Mouse (Mus musculus): Measurements from ENCODE around the gene Srgap2. TPM values are rescaled to one million over a fixed set of nuclear protein-coding genes. Genes with fewer than 3 reads are reported as not detected.
A peak's percentile ranks its signal among the peaks of the same experiment; 100 is the strongest.

The Srgap2 gene
- total RNA-seq, 2 experiments from 2014 or later = 27.1 to 35.8 TPM

DNA sequence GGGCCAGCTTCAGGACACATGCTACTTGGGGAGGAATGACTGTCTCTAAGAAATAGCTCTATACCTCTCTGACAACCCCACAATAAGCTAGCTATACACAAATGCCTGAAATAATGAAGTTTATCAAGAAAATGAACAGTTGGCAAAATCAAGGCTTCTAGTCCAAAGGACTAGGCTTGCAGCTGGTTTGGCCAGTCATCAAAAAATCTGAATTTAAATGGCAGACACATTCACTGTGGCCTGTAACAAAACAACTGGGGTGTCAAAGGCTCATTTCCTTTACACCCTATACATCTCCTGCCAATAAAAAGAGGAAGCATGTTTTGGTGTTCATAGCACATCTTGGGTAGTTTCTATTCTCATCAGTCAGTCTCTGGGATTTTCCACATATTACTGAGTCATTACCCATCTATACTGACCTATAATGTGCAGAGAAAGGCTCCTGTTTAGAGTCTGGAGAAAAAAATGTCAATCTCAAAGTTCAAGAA is 53.5 kb downstream of the Srgap2 start:
- no peak for DNase-seq

DNA sequence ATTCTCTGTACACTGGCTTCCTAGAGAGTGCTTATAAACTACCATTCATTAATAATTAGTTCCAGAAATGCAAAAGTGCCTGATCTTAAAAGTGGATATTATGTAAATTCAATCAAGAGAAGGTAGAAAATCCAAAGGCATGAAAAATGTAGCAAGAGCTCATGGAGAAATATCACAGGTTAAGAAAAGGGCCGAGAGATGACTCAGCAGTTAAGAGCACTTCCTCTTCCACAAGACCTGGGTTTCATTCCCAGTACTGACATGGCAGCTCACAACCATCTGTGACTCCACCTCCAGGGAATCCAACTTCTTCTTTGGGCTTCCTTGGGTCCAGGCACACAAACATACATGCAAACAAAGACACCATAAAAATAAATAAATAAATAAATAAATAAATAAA is 56.6 kb downstream of the Srgap2 start:
- DNase-seq = no peak

DNA sequence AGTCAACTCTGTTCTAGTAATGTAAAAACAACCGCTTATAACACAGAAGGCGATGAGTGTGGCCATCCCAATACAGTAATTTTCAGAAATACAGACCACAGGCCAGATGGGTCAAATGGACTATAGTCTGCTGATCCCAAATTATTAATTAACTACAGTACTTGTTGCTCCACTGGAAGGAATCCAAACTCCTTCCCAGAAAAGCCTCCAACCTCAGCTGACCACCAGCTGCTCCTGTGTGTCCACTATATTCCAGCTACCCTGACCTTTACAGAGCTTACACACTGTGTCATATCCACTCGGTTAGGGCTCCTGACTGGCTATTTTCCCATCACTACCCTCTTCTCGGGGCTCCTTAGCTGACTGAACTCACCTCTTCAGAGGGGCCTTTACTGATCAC is 61.3 kb downstream of the Srgap2 start:
- DNase-seq = no peak

DNA sequence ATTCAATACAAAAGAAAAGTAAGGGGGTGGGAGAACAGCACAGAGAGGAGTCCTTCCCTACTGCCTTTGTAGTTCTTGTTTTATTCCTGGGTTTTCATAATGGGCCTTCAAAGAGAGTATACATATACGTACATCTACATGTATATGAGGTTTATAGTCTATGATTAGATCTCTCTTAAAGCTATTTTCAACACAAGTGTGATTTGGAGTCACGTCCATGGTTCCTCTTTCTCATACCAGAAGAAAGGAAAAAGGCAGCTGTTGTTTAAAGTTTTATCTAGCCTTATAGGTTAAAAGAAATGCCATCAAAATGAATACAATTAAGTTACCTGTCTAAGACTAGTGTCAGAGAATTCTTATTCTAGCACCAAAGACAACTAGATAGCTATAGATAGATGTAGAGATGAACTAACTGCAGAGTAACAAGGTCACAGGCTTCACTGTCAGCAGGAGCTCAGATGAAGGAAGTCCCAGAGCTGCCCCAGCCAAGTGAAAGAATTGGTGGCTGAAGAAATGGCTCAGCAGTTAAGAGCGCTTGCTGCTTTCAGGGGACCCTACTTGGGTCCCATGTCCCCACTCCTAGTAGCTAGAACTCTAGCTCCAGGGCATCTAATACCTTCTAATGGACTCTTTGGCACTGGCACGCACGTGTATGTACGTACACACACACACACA is 63.1 kb downstream of the Srgap2 start:
- DNase-seq = no peak

DNA sequence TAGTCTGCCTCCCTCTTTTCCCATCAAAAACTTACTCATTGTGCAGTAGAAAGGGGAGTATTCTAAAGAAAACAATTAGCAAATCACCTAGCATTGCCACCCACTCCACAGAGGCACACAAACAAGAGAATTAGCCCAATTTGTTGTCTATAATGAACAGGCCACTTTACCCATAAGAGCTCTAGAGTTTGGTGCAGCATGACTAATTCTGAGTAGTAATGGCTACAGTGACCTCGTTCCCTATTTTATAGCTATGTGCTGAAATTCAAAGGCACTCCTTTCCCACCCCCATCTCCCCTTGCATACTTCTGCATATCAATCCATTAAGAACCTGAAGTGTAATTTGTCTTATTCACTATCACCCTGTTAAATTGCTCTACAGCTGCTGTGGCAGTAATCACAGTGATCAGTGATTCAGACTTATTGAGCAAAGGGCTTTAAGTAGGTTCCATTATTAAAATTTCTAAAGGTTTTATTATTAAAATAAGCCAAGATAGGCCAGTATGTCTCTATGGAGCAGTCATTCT is 64.5 kb downstream of the Srgap2 start:
- no peak for DNase-seq

DNA sequence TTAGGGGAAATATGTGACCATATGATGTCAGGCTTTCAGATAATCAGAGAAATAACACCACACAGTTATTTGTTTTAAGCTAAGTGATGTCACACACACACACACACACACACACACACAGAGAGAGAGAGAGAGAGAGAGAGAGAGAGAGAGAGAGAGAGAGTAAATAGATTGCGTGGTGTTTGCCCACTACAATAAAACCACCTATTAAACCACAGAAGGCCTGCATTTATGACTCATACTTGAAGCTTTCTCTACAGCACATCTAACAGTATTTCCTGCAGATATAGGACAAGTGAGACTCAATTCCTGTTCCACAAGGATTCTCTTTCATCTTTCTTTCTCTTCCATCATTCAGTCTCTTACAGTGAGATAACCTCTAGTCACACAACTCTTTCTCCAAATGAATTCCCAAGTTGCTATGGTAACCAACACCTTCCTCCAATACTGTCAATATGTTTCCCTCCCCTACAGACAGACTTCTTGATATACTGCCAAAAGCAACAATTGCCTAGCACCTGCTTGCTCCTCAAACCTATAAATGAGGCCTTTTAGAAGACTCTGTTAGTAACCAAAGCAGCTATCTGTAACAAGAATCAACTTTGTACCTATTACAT is 66.1 kb downstream of the Srgap2 start:
- DNase-seq = no peak

DNA sequence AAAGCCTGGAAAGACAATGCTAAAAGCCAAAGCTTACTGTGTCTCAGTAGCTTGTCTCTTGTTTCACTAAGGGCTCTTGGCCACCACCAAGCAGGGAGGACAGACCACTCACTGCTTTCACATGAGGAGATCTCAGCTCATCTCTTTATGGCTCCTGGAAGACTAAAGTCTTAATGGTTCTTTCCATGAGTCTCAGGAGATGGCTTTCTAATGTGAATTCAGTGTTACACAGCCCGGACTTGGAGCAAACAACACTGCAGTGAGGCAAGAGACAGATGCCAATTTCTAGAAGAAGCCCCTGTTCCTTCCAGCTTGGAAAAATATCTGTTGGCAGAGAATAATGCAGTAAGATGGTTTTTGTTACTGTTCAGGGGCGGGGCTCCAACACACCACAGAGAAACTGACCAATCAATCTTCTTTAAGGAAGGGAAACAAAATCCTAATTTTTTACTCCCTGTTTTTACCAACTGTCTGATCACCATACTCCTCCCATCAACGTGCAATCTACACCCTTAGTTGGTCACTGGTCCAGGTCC is 71.7 kb downstream of the Srgap2 start:
- no peak for DNase-seq

DNA sequence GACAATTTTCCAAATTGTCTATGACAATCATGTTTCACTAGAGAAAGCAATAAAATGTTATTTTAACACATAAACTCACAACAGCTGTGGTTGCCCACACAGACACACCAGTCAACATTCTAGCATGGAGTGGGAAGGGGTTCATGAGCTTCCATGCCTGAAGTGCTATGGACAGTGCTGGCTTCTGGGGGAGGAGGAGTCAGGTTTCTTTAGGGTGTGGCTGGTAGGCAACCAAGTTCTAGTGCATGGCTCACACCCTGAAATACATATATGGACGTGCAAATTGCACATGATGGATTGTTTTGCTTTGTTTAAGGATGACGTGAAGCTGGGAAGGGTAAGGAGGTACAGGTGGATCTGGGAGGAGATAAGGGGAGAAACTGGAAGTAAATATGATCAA is 72.8 kb downstream of the Srgap2 start:
- DNase-seq = no peak

DNA sequence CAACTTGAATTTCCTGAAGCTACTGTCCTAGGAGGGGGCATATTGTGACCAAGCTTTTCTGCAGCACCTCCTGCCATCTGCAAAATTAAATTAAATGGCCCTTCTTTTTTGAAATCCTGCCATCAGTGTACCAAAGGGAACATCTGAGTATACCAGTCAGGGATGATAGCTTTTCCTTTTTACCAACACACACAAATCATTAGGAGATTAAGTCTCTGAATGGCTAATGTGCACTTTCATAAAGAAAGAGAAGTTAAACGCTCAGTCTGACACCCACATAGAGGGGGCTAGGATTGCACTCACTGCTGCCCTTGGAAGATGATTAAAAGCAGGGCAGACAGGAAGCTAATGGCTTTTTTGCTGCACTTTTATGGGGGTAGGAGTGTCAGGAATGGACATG is 73.8 kb downstream of the Srgap2 start:
- no peak for DNase-seq

DNA sequence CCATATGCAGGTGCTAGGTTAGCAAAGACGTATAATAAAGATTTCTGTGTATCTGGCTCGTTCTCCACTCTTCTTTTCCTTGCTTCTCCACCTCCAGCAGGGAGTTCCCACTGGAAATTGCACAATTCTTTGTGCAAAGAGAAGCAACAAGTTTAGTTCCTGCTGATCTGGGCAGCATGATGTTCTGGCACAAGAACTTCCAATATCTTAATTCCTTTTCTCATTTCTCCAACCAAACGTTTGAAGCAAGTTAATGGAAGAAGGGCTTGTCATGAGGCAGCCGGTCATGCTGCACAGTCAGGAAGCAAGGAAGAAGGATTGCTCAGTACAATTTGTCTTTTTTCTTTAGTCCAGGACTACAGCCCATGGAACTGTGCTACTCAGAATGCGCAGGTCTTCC is 78.8 kb downstream of the Srgap2 start:
- DNase-seq = no peak

DNA sequence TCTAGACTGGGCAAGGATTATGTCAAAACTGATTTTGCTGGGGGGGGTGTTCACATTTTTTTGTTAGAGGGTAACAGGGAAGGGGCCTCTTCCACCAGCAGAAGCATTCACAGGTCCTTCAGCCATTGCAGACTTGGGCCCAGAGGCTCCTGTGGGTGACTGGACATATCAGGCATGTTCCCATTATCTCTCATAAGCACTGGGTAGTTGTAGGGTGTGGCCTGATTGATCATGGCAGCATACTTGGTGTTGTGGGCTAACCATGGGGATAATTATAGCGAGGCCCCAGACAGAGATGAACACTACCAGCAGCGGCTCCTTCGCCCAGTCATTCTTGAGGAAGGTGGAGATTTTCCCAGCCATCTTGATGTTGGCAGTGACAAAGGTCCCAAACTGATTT is 79.8 kb downstream of the Srgap2 start:
- no peak for DNase-seq

DNA sequence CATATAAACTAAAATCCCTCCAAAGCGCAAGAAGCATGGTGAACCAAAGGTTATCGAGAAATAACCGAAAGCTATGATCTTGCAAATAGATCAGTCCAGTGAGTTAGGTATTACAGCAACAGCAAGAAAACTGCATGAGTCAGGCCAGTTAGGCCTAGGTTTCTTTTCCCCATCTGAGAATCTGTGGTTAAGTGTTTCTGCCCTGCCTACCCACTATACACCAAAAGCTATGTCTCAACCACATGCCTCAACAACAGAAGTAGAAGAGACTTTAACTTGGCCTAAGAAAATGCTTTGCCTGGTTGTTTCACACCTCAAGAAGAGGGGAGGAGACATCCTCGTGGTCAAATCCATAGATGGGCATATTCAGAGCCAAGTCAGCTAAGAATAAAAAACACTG is 80.6 kb downstream of the Srgap2 start:
- no peak for DNase-seq

DNA sequence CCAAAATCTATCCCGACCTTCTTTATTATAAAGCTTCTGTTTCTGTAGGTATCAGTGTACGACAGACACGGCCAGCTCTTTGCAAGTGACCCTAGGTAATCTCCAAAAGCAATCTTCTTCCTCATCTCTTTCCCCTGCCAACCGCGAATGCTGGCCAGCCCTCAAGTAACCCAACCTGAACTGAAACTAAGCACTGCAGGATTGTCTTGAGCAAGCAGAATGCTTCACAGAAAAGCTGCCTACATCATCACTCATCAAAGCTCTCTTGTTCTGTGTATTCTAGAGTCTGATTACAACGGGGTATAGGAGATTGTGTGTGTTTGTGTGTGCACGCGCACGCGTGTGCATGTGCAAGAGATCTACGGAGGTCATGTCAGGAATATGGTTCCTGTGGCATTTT is 88.6 kb downstream of the Srgap2 start:
- DNase-seq = no peak

DNA sequence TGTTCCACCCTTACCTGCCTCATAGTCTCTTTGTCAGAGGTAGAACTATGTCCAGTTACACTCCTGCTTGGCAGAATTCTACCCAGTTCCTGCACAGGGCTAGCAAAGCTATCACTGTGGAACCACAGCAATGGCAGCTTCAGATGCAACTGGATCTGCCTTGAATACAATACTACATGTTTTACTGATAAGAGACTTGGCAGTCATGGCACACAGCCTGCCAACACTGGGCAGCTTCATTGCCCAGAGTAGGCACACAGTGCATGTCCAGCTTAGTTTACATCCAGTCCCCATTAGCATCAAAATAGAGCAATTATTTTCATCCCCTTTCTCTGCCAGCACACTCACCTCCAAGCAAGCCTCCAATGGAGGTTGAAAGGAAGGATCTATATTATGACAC is 89.2 kb downstream of the Srgap2 start:
- no peak for DNase-seq

DNA sequence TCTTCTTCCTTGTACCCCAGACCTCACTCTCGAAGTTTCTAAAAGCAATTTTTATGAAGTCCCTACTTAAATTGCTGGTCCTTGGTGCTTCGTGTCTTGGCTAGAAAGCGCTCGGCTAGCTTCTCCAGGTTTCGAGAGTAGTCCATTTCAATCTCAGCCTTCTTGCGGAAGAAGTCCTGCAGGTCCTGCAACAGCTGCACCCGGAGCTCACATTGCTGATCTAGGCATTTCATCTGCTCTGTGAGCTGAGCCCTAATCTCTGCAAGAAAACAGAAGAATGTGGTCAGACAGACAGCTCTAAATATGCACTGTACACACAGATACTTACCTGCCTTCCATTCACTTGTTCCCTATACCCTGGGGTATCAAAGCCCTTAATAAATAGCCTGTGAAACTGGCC is 90.5 kb downstream of the Srgap2 start:
- DNase-seq = no peak

DNA sequence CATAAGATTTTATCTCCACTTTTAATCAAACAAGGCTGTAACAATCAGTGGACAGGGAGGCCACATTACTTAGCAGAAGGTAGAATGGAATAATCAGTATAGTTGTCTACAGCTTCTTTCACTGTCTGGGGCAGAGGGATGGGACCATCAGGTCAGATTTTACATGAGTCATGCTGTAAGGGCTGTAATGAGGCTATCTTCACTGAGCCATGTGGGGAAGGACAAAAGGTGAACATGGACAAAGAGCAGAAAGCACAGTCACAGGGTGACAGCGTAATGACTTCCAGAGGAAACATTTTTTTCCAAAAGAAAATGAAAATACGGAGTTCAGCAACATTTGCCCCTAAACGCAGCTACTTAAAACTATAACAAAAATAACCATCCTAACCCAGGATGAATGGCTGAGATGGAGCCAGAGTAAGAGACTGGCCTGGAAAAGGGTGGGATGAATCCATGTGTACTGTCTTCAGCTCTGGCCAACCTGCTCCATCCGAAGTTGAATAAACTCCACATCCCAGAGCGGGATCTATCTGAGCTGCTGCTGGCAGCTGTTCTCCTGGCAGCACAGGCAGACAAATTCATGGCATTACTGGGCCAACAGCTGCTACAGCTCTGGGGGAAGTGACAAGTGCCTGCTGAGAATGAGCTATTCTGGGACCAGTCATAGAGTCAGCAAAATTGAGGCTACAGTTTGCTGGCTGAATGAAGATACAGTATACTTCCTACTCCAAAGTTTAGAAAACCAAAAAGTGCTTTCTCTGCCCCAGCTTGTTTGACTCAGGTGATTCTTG is 95.5 kb downstream of the Srgap2 start:
- peak; percentile 31 for DNase-seq

DNA sequence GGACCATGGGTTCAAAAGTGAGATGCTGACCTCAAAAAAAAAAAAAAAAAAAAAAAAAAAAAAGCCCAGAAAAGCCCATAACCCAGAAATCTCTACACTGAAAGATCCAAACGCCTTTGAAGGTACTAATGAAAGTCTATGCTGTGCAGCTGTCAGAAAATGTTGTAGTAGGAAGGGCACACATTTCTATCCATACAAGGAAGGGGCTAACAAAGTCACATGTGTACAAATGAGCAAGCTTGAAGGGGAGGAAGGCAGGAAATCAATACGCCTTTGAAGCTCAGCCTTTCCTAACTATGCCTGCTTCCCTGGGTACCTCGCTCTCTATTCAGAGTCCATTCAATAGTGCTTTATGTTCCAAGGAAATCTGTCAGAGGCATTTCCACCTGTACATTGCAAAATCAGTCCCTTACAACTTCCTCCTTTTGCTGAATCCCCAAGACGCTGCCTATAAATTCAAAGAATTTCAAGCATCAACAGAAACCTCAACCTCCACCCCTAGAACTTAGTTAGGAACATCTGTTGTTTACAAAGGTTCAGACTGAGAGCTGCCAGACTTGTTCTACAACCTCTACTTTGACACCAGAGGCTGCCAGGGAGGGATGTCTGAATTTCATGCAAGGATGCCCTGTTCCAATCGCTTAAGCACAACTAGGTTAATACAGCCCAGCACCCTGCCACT is 99.9 kb downstream of the Srgap2 start:
- DNase-seq = no peak

DNA sequence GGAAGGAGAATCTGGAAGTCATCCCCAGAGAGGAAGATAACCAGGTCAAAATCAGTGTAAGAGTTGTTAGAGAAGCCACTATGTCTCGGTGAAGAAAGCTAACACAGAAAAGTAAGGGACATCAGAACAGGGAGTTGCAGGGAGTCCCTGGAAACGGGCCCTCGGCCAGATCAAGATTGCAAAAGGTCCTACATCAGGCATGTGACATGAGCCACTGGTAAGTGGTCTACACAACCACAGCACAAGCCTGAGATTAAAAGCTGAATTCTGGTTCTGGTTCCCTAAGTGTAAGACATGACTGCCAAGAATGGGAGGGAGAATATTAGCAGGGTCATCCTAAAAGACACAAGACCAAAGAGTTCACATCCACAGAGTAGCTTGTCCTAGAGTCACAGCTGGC is 104.1 kb downstream of the Srgap2 start:
- DNase-seq = peak; percentile 51

DNA sequence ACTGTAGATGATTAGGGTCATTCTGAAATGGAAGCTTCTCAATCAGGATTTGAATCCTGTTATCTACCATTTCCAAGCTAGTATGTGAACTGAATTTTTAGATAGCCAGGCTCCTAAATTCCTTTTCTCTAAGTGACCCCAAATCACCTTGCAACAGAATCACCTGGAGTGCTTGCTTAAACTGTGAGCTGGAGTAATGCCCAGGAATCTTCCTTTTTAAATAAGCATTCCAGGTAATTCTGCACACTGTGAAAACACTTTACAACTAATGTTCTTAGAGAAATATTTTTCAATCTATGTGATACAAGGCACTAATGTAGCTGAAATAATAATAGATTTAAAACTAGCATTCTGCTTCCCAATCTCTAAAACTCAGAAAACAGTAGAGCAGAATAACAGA is 106.0 kb downstream of the Srgap2 start:
- DNase-seq = no peak

DNA sequence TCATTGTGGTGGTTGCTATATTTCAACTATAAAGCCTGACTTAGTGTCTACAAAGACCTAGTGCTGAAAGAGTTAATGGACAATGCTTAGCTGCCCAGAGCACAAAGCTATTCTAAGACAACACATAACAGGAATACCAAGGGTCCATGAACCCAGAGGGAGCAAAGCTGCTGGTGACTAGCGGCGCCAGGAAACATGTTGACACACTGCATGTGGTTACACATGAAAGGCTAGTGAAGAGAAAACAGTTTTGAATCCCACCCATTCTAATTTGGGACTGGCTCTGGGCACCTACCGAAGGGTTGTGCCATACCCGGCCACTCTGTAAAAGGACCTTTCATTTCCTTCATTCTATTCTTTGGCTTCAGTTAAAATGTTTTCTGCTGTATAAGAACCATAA is 106.5 kb downstream of the Srgap2 start:
- DNase-seq = no peak

DNA sequence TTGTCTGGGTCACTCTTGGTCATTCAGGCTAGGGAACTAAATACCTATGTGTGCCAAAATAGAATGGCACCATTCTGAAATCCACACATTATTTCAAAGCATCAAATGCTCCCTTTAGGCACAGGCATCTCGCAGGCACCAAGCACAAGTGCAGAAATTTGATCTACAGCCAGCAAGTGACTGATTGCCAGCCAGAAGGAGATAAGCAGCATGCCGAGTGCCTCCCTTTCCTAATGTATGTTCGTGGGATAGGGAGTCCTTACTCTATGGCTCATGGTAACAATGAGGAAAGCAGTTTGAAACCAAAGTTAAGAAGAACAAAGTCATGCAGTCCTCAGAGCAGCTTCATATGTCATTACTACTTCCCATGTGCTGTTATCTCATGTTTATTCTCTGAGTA is 107.8 kb downstream of the Srgap2 start:
- DNase-seq = no peak

Data from adrenal gland, postnatal 10 days (tissue).